Mouse (Mus musculus) testis, adult 2 months (tissue): ENCODE results near the gene Ankfn1.

ENCODE experiments used
- CTCF ChIP-seq: fragments of 200-500 bp; IDR thresholded peaks from 2 replicates; pipeline ENCODE4 v1.5.1; 2012; ENCODE audit warnings: low read depth, mild to moderate bottlenecking, inconsistent platforms, low read length, moderate library complexity; ENCODE audit not compliant: control insufficient read depth, insufficient read depth, insufficient replicate concordance
- POLR2A ChIP-seq: fragments of 200-500 bp; IDR thresholded peaks from 2 replicates; pipeline ENCODE4 v1.6.1; 2012; ENCODE audit warnings: low read depth, mild to moderate bottlenecking, inconsistent platforms, low read length, moderate library complexity; ENCODE audit not compliant: control insufficient read depth

GRCm38 (mm10) chr11:89696431-89697403 is 80.7 kb downstream of the Ankfn1 start:
- no peak for TF ChIP-seq CTCF
- no peak for TF ChIP-seq POLR2A
